Mouse (Mus musculus): ENCODE data around the gene Jag2. TPM values are rescaled to one million over a fixed set of nuclear protein-coding genes. Genes with fewer than 3 reads are reported as not detected.

The Jag2 gene
- total RNA-seq, 2 experiments from 2014 or later, result 60.2 to 61.2 TPM

DNA sequence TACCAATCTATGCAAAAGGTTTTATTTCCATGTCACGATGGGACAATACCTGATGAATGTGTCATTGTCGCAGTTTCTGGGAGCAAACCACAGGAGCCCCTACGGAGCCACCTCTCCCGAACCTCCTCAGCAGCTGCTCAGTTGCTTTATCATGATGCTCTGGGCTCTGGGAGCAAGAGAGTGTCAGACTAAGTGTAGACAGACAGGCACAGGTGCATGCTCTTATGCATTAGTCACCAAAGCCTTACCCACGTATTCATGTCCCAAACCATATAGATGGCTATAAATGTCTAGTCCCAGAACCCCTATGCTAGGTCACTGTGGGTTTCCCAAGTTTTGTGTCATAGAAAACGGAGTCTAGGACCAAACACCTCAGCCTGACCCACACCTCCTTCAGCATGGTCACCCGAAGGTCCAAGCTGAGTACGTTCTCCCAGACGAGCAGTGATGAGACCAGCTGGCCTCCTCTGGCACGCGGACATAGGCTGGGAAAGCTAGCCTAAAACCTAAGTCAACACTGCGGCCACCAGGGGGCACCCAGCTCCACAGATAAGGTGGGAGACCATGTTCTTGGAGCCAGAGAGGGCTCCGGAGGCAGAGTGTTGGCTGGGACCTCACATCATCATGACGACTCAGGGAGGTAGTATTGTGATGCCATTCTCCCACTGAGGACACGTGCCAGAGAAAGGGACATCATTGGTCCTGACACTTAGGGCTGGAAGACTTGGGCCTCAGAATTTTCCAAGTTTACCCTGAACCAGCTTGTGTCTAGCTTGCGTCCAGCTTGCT, 54.2 kb downstream of the Jag2 start:
- DNase-seq (ENCODE audit: low spot score in 2 of 2), result peak; percentile 89 to 91
- intact Hi-C loops (cut with DNase I), result loop anchor here (2.0 kb wide), 1 partner anchor 53 kb away; the partner anchor contains the start of gene Jag2

GRCm38 (mm10) chr12:112874199-112874598, 55.4 kb downstream of the Jag2 start:
- intact Hi-C loops (cut with DNase I), result loop anchor here (2.0 kb wide), 1 partner anchor 55 kb away; the partner anchor contains the start of gene Jag2
- no peak for DNase-seq (ENCODE audit: low spot score in 2 of 2)

DNA sequence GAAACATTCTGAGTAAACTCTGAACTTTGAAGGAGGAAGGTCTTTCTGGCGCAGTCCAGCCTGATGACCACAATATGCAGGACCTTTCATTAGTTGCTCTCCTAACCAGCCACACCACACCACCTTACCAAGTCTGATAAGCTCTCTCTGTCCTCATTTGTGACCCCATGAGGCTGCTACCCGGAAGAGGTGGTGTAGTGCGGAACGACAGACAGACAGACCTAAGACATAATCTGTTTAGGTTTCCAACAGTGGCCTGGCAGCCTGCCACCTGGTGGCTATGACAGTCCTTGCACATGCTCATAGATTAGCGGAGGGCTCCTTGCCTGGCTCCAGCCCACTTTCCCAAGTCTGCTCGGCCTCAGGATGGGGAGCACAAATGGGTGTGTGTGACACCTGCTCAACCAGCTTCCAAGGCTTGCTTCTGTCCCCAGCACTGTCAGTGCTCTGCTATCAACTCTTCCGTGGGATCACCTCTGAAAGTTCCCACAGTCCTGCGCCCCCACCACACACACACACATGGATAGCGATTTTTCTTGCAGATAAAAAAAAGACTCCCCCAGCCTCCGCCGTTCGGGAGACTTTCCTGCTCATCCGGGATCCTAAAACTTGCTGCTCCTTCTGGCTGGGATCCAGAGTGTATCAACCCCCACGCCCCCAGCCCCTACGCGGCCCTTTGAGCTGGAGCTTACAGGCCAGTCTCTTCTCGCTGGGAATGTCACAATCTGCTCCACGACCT, 56.0 kb downstream of the Jag2 start:
- intact Hi-C loops (cut with DNase I), result loop anchor here (2.0 kb wide), 1 partner anchor 55 kb away; the partner anchor contains the start of gene Jag2
- peak; percentile 75 to 79 for DNase-seq (ENCODE audit: low spot score in 2 of 2)

DNA sequence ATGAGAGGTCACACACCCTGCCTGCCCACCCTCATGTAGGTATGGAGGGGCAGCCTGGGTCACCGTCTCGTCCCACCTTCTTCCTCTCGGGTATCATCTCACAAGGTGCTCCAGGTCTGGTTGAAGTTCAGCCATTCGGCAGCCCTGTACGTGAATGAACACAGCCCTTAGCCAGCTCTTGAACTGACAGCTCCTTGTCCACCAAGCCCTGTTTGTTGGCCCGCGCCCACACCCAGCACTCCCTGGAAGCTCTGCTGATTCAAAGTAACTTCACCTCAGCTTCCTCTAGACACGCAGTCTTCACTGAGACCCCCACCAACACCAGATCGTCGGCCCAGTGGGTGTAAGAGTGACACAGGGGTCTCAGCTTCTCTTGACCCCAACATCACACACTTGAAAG, 56.6 kb downstream of the Jag2 start:
- no peak for DNase-seq (ENCODE audit: low spot score in 2 of 2)
- intact Hi-C loops (cut with DNase I), result no loop called here

GRCm38 (mm10) chr12:112871272-112871671, 58.3 kb downstream of the Jag2 start:
- intact Hi-C loops (cut with DNase I), result no loop called here
- no peak for DNase-seq (ENCODE audit: low spot score in 2 of 2)

- no peak for DNase-seq (ENCODE audit: low spot score in 2 of 2)
- intact Hi-C loops (cut with DNase I), result no loop called here
Observed at GRCm38 (mm10) chr12:112870775-112871174, 58.8 kb downstream of the Jag2 start.

- DNase-seq (ENCODE audit: low spot score in 2 of 2), result no peak
- intact Hi-C loops (cut with DNase I), result no loop called here
Observed at GRCm38 (mm10) chr12:112869783-112870204, 59.8 kb downstream of the Jag2 start.

- intact Hi-C loops (cut with DNase I), result no loop called here
- DNase-seq (ENCODE audit: low spot score in 2 of 2), result no peak
Observed at GRCm38 (mm10) chr12:112868178-112869087, 61.1 kb downstream of the Jag2 start, which contains the start of gene Gpr132. TSS of gene Gpr132 (minus strand) at chr12:112868228.

DNA sequence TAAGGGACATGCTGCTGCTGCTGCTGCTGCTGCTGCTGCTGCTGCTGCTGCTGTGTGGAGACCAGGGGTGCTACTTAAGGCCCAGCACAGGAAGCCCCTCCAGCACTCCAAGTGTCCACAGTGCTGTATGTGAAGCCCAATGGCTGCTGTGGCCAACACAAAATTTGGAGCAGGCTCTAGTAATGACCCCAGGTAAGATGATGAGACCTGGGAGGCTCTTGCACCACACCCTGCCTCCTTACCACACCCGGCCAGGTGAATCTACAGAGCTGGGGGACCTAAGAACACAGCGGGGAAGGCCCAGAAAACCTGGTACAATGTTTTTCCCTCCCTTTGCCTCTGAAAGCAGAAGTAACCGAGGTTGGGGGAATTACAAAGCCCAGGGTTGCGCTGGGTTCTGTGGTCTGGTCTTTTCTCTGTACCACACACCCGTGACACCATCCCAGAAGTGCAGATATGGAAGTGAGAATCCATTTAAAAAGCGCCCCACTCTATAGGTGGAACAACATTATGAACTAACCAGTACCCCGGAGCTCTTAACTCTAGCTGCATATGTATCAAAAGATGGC, 62.4 kb downstream of the Jag2 start:
- intact Hi-C loops (cut with DNase I), result no loop called here

GRCm38 (mm10) chr12:112866467-112867080, 63.0 kb downstream of the Jag2 start:
- no peak for DNase-seq (ENCODE audit: low spot score in 2 of 2)
- intact Hi-C loops (cut with DNase I), result no loop called here

More for the DNA sequence above, 62.4 kb downstream of the Jag2 start:
- no peak for DNase-seq (ENCODE audit: low spot score in 2 of 2)

GRCm38 (mm10) chr12:112864804-112865203, 64.8 kb downstream of the Jag2 start:
- intact Hi-C loops (cut with DNase I), result no loop called here
- no peak for DNase-seq (ENCODE audit: low spot score in 2 of 2)

DNA sequence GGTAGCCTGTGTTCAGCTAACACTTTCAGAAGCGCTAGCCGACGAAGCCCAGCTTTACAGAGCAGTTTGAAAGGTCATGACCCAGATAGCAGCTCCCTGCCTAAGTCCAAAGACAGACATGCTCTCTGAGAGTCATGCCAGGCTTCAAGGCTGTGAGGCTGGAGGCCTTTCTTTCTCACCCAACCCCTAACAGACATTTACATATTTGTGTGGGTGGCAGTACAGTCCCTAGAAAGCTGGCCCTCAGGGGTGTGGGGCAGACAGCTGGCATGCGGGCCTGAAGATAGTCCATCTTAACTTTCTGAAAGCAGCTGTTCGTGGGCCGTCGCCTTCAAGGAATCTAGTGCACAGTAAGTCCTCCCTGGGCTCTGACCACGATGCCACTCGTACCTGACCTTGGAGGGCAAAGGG, 67.7 kb downstream of the Jag2 start:
- no peak for DNase-seq (ENCODE audit: low spot score in 2 of 2)
- intact Hi-C loops (cut with DNase I), result no loop called here

- intact Hi-C loops (cut with DNase I), result no loop called here
- no peak for DNase-seq (ENCODE audit: low spot score in 2 of 2)
Observed at GRCm38 (mm10) chr12:112860765-112861164, 68.8 kb downstream of the Jag2 start.

- intact Hi-C loops (cut with DNase I), result no loop called here
- DNase-seq (ENCODE audit: low spot score in 2 of 2), result no peak
Observed at GRCm38 (mm10) chr12:112859930-112860329, 69.6 kb downstream of the Jag2 start.

GRCm38 (mm10) chr12:112858581-112859336, 70.8 kb downstream of the Jag2 start:
- no peak for DNase-seq (ENCODE audit: low spot score in 2 of 2)
- intact Hi-C loops (cut with DNase I), result no loop called here

Measured in left cerebral cortex, postnatal 14 days (tissue).